Mouse (Mus musculus): ENCODE data around the gene Bscl2.
A peak's percentile ranks its signal among the peaks of the same experiment; 100 is the strongest.

Bscl2 gene

DNA sequence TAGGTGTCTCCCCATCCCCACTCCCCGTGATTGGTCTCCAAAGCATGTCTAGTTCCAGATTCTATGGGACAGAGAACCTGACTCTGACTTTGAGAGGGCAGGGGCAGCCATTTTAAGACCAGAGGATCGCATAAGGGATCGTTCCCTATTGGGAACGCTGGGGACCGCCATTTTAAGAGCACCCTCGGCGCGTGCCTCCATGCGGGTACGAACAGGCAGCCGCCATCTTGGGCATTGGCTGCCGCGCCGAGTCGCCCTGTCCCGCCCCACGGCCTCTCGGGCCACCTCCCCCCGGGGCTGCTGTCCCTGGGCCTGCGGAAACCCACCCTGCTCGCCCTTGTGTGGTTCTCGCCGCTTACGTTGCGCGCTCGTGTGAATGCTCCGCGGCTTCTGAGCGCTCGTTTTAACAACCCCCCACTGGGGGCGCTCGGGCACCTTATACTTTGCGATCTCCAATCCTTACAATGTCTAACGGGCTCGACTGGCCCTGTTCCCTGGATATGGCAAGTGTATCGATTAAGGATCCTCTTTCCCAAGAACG lies at the start of gene Bscl2:
TSS of gene Bscl2 (plus strand) at position 217 of the 541 bp plus-strand sequence.
- DNase-seq, result peak; percentile 90

DNA sequence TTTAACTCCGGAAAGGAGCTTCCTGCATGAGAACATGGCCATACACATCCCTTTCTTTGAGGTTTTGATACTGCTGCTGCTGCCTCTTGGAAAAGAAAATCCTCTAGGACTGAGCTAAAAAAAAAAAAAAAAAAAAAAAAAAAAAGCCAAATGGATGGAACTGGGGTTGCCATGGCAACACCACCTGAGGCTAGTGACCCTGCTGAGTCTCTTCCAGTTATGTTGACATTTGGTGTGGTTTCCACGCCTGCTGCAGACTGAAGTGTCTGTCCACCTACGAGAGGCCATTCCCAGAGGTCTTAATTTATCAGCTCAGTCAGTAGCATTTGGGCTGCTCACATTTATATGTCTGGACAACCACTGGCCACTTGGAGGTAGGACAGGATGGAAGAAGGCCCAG lies 48.7 kb upstream of the Bscl2 start:
- DNase-seq, result no peak

DNA sequence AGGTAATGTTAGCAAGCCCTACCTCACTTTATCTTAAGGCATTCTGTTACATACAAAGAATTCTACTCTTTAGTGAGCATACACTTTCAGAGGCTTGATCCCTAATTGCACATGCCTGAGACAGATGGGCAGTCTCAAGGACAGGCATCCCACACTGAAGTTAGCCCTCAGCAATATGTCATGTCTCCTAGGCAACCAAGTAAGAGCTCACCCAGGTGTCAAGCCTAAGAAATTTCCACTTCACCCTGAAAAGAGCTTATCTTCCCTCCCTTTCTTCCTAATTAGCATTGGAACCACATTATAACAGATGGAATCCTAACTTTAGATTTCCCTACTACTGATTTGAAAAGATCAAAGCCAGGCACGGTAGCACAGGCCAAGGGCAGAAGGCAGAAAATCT lies 48.1 kb upstream of the Bscl2 start:
- DNase-seq, result no peak

DNA sequence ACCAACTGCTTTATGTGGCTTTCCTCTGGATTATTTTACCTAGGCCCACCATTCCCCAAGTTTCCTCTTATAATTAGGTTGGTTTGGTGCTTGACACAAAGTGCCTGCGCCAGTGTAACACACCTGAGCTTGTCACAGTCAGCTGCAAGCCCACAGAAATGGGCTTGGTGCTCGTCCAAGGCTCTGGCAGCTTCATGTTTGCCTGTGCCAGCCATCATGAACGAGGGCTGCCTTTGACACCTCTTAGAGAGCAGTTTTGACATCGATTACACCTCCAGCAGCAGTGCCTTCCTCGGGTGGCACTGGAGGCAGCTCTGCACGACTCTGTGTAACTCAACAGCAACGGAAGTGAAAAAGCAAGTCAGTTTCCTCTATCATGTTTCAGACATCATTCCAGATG lies 47.1 kb upstream of the Bscl2 start:
- DNase-seq, result no peak

DNA sequence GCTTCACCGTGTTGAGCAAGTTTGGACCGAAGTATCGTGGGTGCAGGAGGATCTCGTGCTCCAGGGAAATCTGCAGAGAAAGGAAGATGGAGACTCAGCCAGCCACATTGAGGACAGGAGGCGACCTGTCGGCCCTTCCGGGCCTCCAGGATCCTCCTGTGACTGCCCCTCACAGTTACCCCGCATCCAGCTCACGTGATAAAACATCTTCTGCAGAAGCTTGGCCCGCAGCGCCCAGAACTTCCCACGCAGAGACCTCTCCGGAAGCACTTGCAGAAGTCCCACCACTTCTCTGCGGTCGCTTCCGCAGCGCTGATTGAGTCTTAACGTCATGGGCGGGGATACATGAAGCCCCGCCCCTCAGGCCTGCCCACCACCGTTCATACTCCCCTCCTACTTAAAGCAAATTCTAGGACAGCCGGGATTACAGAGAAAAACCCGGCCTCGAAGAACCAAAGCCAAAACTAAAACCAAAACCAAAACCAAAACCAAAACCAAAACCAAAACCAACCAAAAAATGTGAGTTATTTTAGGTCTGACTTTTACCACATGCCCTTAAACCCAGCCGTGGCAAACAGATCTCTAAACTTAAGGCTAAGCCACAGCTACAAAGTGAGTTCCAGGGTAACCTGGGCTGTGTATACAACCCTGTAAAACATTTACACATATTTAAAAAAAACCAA lies 38.9 kb upstream of the Bscl2 start, which contains the start of gene Polr2g:
TSS of gene Polr2g (minus strand) at position 314 of the 683 bp plus-strand sequence.
- peak; percentile 96 for DNase-seq

DNA sequence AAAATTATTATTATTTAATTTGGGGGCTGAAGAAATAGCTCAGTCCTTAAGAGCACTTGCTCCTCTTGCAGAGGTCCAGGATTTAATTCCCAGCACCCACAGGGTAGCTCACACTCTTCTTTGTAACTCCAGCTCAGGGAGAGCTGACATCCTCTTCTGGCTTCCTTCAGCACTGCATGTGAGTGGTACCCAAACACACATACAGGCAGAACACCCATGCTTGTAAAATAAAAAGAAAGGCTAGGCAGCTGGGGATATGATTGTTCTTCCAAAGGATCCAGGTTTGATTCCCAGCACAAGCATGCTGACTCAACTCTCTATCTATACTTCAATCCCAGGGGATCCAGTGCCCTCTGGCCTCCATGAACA lies 38.3 kb upstream of the Bscl2 start:
- no peak for DNase-seq

DNA sequence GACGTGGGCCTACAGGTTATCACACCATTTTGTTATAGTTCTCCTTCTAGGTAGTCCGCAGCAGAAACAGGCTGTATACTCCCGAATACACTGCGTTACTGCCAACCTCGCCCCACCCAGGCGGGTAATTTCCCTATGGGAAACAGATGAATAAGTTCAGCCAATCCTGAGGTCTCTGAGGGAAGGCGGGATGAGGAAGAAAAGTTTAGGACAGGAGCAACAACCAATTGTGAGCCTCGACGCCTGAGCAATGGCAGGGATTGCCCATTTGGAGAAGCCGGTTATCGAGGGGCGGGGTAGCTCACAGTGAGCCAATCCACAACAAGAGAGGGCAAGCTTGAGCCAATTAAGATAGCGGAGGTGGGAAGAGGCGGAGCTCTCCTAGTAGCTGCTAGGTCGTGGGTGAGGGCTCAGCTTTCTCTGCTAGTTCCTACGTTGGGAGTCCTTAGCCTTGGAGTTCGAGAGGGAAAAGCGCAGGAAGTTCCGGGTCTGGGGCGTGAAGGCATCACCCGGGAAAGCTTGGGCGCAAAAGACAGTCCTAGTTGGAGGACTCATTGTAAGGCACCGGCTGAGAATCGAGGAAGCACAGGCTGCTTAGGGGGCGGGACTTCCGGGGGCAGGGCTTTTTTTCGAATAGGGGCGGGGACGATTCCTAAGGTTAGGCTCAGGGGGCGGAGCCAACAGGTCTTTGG lies 35.0 kb upstream of the Bscl2 start, which contains the start of gene Zbtb3:
TSS of gene Zbtb3 (plus strand) at position 426 of the 692 bp plus-strand sequence.
- peak; percentile 99 for DNase-seq

DNA sequence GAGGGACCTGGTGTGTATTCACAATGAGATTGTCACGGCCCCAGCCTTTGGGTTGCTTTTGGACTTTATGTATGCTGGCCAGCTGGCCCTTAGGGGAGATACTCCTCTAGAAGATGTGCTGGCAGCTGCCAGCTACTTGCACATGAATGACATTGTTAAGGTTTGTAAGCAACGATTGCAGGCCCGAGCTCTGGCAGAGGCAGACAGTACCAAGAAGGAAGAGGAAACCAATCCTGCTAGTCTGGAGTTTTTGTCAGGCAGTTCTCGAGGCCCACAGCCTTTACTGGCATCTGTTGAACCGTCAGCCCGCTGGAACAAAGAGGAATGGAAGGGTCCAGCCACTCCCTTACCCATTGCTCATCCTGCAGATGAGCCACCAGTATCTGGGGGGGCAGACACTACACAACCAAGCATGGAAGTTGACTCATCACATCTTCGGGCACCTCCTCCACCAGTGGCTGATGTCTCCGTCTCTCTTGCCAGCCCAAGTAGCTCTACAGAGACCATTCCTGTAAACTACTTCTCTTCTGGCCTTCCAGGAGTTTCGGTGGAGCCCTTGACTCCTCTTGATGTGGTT lies 34.0 kb upstream of the Bscl2 start:
- DNase-seq, result no peak

DNA sequence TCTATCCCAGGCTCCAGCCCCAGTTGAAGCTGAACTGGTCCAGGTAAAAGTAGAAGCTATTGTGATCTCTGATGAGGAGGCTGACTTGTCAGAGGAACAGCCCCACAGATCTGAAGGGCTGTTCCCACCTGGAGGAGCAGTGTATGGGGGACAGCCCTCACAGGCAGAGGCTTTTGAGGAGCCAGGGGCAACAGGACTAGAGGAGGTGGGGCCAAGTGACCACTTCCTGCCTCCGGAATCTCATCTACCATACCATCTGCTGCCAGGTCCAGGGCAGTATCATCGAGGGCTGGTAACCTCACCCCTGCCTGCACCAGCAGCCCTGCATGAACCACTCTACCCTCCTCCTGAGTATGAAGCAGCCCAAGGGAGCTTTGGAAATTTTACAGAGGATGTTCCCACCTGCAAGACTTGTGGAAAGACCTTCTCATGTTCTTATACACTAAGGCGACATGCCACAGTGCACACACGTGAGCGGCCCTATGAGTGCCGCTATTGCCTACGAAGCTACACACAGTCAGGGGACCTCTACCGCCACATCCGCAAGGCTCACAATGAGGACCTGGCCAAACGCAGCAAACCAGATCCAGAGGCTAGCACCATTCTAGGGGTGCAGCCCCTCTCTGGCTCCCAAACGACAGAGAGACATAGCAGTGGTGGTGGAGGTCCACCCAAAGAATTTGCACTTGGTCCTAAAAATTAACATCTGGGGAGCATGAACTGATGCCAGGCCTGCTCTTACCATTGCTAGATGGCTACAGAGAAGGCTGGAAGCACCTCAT lies 33.2 kb upstream of the Bscl2 start:
- DNase-seq, result no peak

DNA sequence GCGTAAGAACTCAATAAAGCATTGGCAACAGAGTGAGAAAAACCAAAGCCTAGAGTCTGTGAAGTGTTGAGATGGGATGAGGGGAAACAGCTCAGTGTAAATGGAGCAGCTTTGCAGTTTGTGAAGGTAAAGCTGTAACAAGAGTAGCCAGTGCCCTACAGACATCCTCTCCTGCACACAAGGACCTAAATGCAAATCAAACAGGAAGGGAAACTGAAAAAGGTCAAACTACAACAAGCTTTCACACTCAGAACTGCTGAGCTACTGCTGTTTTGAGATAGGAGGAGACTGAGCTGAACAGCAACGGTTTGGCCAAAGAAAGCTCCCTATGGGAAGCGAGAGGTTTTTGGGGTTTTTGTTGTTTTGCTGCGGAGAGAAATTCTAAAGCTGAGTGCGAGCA lies 30.5 kb upstream of the Bscl2 start:
- no peak for DNase-seq

DNA sequence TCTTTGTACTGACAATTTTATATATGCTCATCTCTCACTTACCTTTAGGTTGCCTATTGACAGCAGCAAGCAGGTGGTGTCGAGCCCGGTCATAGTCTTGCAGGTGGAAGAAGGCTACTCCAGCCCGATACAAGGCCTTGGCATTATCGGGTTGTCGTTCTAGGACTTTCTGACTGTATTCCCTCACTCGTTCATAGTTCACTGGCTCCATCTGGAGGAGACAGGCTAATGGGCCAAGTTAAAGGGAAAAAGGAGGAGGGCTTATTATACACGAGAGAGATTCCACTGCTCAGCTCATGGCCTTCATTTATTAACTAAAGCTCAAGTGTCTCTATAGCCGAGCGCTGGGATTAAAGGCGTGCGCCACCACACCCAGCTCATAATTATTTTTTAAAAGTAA lies 21.5 kb upstream of the Bscl2 start:
- DNase-seq, result no peak

DNA sequence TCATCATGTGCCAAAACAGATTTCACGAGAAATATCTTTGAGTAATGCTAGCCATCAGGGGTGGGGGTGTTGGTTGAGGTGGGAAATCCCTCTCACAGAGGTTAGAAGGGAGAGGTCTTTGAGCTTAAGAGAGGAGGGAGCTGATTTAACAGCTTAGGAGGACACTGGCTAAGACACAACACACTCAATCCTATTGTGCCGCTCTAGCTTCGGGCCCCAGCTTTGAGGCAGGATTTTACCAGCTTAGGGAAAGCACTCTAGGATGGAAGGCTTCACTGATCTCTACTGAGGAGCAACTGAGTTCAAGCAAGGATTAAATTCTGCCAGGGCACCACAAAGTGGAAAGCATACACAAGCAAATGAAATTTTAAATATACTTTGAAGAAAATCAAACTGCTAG lies 20.3 kb upstream of the Bscl2 start:
- no peak for DNase-seq

DNA sequence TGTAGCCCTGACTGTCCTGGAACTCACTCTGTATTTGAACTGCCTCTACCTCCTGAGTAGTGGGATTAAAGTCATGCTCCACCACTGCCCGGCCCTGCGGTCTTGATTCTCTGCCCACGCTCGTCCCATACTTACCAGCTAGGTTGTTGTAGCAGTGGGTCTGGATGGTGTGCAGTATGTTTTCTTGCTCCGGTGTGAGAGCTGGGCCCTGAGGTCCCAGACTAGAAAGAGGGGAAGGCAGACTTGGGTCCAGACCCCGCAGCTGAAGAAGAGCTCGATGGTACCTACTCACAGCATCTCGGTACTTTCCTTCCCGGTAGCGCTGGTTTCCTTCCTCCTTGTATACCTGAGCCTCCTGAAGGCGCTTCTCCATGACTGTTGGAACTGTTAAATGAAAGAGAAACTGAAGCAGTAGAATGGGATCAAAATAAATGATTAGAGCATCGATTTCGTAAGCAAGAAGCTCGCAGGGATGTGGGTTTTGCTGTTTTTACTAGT lies 18.9 kb upstream of the Bscl2 start:
- DNase-seq, result no peak

DNA sequence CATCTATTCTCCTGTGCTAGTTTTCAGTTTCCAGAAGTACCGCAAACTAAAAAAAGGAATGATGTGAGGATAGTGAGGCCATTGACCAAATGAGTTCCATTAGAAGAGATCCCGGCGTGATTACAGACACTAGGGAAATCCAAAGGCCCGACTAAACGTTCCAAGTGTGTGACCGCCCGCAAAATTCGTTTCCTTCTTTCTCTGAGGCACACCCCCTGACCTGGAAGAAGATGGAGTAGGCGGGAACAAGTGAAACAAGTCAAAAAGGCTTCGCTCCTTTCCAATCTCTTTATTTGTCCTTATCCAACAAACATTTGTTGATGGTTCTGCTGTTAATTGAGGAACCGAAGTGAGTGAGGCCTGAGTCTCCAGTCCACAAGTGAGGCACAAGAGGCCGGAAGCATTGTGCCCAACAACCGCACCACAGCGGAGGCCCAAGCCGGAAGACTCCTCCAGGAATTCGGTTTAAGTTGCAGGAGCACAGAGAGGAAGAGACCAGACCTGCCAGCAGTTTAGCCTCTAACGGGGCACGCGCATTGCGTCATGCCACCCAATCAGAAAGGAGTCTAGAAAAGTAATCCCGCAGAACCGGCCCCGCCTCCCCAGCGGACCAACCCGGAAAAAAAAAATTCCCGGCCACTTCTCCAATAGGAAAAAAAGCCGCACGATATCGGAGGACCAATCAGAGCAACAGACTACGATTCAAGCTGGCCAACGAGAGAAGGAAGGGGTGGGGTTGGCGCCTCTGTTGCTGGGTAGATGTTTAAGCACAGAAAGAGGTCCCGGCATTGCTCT lies 18.3 kb upstream of the Bscl2 start, which contains the start of gene Ttc9c:
TSS of gene Ttc9c (minus strand) at position 533 of the 795 bp plus-strand sequence.
- peak; percentile 99 for DNase-seq

DNA sequence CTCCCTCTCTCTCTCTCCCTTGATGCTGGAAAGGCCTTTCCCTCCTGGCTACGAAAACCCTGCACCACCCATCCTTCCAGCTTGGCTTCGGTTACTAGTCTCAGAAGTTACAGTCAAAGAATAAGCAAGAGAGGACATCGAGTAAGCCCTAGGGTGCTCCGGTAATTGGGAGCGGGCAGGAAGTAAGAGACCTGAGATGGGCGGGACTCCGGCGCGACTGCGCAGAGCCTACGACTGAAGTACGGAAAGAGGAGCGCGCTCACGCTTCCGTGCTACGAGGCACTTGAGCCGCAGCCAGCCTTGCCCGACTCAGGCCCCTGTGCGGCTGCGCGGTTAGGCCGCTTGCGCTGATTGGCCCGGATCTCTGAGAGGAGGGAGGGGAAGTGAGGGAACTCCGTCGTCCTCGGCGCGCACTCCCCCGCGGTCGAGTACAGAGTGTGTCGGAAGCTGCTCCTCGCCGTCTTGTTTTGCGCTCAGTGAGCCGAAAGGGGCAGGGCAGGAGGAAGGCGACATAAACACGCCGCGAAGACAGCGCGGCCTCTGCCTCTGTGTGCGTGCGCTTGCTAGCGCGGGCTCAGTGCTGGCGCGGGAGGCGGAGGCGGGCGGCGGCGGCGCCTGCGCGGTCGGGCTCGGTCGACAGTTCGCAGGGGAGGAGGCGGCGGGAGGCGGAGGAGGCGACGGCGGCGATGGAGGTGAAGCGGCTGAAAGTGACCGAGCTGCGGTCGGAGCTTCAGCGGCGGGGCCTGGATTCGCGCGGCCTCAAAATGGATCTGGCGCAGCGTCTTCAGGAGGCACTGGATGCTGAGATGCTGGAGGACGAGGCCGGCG lies 17.5 kb upstream of the Bscl2 start, which contains the start of gene Hnrnpul2:
TSS of gene Hnrnpul2 (plus strand) at position 415 of the 828 bp plus-strand sequence.
- peak; percentile 99 for DNase-seq

DNA sequence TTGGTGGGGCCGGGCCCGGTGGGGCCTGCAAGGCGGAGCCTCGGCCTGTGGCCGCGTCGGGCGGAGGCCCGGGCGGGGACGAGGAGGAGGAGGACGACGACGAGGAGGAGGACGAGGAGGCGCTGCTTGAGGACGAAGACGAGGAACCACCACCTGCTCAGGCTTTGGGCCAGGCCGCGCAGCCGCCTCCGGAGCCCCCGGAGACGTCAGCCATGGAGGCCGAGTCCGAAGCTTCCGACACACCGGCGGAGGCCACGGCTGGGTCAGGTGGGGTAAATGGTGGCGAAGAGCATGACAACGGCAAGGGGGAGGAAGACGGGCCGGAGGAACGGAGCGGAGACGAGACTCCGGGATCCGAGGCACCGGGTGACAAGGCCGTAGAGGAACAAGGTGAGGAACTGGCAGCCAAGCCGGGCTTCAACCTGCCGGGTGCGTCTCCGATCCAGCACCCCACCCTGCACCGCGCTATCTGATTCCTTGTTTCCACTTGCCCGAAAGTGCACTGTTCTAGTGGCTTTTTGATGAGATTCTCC lies 16.8 kb upstream of the Bscl2 start:
- peak; percentile 28 for DNase-seq

DNA sequence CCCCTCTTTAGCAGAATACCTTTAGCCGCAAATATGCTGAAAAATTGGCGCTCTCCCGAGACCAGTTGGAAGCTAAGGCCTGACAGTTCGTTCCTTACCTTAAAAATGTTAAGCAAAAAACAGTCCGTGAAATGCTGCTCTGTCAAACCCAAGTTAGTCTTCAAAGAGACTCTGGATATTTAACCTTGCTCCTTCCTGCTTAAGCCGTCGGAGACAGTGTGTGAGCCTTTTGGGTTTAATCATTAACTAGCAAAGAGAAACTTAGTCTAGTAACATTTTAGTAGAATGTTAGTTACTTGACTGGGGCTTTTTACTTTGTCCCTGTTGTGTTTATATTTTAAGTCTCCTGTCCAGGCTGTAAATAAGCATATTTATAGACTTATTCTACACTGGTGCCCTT lies 16.1 kb upstream of the Bscl2 start:
- no peak for DNase-seq

DNA sequence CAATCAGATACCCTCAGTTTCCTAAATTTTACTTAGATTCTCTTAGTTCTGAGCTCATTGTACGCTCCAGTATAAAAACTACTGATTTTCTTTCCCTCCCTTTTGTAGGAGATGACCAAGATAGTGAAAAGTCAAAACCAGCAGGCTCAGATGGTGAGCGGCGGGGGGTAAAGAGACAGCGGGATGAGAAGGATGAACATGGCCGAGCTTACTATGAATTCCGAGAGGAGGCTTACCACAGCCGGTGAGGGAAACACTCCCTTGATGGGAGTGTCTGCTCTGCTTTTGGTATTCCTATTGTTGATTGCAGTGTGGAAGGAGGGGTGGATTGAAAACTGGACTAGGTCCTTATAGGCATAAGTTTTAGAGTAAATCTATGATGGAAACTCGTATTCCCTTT lies 14.6 kb upstream of the Bscl2 start:
- no peak for DNase-seq

DNA sequence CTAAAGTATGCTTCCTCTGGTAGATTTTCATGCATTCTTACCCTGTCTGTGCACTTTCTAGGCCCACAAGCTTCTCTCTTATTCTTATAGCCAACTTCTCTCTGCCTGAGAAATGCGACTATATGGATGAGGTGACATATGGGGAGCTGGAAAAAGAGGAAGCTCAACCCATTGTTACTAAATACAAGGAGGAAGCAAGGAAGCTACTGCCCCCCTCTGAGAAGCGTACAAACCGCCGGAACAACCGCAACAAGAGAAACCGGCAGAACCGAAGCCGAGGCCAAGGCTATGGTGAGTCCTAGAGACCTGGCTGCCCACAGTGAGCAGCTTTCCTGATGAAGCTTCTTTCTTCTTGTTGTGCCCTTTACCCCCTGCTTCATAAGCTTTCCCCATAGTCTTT lies 7.6 kb upstream of the Bscl2 start, which contains the start of gene AC129217.1:
TSS of gene AC129217.1 (plus strand) at position 114 of the 400 bp plus-strand sequence.
- peak; percentile 38 for DNase-seq

DNA sequence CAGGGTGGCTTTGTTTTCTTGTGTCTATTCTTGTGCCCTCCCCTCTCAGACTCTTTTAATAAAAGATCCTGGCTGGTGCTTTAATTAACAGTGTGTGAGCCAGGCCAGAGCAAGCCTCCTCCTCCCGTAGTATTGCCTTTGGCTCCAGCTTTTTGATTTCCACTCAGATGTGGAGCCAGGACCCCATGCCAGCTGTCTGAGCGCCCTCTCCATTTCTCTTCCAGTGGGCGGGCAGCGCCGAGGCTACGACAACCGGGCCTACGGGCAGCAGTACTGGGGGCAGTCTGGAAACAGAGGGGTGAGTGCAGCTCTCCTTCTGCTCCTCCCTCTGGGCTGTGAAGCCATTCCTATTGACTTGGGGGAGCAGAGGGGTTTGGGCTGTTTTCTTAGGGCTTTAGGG lies 6.6 kb upstream of the Bscl2 start:
- DNase-seq, result no peak
